Mouse (Mus musculus) MEL (cell line): Measurements from ENCODE around the gene Slc13a3. TPM values are rescaled to one million over a fixed set of nuclear protein-coding genes. Genes with fewer than 3 reads are reported as not detected.

Experiments
- DNase-seq: peaks from one replicate; pipeline ENCODE4 v3.0.0; 2011; ENCODE audit warnings: low read depth, low spot score
- H3K27ac ChIP-seq: 2 replicates; pipeline ENCODE4 v1.5.1; 2012; ENCODE audit warnings: low read depth, mild to moderate bottlenecking, control low read depth, low read length, moderate library complexity; ENCODE audit not compliant: control insufficient read depth
- H3K27me3 ChIP-seq, 2 experiments: fragments of 150-350 bp in 1 of 2; sonication (generic) in 1 of 2; 2 replicates each; pipeline ENCODE4 v1.6.1; 2012; ENCODE audit warnings: low read length in 2 of 2, mild to moderate bottlenecking in 2 of 2, improper control_type of control experiment in 1 of 2, moderate library complexity in 1 of 2; ENCODE audit not compliant: insufficient read depth in 2 of 2, control insufficient read depth in 1 of 2
- H3K36me3 ChIP-seq, 2 experiments: 2 replicates each; pipeline ENCODE4 v1.6.1; 2012 to 2014; ENCODE audit warnings: low read length in 2 of 2, improper control_type of control experiment in 1 of 2, inconsistent platforms in 1 of 2, mild to moderate bottlenecking in 1 of 2; ENCODE audit not compliant: insufficient read depth in 2 of 2, control insufficient read depth in 1 of 2
- H3K4me1 ChIP-seq, 2 experiments: fragments of 150-350 bp in 1 of 2; sonication (generic) in 1 of 2; 2 replicates each; pipeline ENCODE4 v1.6.1; 2012; ENCODE audit warnings: low read length in 2 of 2, improper control_type of control experiment in 1 of 2, mild to moderate bottlenecking in 1 of 2; ENCODE audit not compliant: insufficient read depth in 2 of 2, control insufficient read depth in 1 of 2
- H3K4me3 ChIP-seq, 2 experiments: fragments of 150-350 bp in 1 of 2; sonication (generic) in 1 of 2; 2 replicates each; pipeline ENCODE4 v1.5.1; 2012; ENCODE audit warnings: low read depth in 2 of 2, low read length in 2 of 2, mild to moderate bottlenecking in 2 of 2, moderate library complexity in 2 of 2, control low read depth in 1 of 2, improper control_type of control experiment in 1 of 2; ENCODE audit not compliant: control insufficient read depth in 1 of 2, insufficient read depth in 1 of 2
- H3K79me2 ChIP-seq: 2 replicates; pipeline ENCODE4 v1.6.1; 2012; ENCODE audit warnings: mild to moderate bottlenecking, low read length, moderate library complexity; ENCODE audit not compliant: control insufficient read depth, poor library complexity, insufficient read depth
- H3K9ac ChIP-seq: 2 replicates; pipeline ENCODE4 v1.6.1; 2012; ENCODE audit warnings: low read depth, mild to moderate bottlenecking, control low read depth, low read length, moderate library complexity; ENCODE audit not compliant: control insufficient read depth, poor library complexity, severe bottlenecking
- H3K9me3 ChIP-seq: fragments of 150-350 bp; sonication (generic); replicated peaks from 2 replicates; pipeline ENCODE4 v1.6.1; 2012; ENCODE audit warnings: mild to moderate bottlenecking, low read length, improper control_type of control experiment, moderate library complexity; ENCODE audit not compliant: insufficient read depth
- BHLHE40 ChIP-seq: IDR thresholded peaks from 2 replicates; pipeline ENCODE4 v1.6.1; 2012; ENCODE audit warnings: low read depth, mild to moderate bottlenecking, inconsistent platforms, low read length, improper control_type of control experiment, borderline replicate concordance
- CHD1 ChIP-seq: IDR thresholded peaks from 2 replicates; pipeline ENCODE4 v1.6.1; 2012; ENCODE audit warnings: low read depth, mild to moderate bottlenecking, inconsistent platforms, low read length, improper control_type of control experiment
- CHD2 ChIP-seq: IDR thresholded peaks from 2 replicates; pipeline ENCODE4 v1.6.1; 2011; ENCODE audit warnings: low read length, improper control_type of control experiment
- ELF1 ChIP-seq: IDR thresholded peaks from 2 replicates; pipeline ENCODE4 v1.6.1; 2014; ENCODE audit warnings: low read depth, mild to moderate bottlenecking, inconsistent platforms, low read length, improper control_type of control experiment, moderate library complexity
- EP300 ChIP-seq, 2 experiments: IDR thresholded peaks; 2 replicates each; pipeline ENCODE4 v1.6.1; 2011; ENCODE audit warnings: improper control_type of control experiment in 2 of 2, low read length in 2 of 2, low read depth in 1 of 2, mild to moderate bottlenecking in 1 of 2
- ETS1 ChIP-seq: IDR thresholded peaks from 2 replicates; pipeline ENCODE4 v1.6.1; 2012; ENCODE audit warnings: low read depth, mild to moderate bottlenecking, inconsistent platforms, low read length, improper control_type of control experiment, moderate library complexity
- GABPA ChIP-seq: IDR thresholded peaks from 2 replicates; pipeline ENCODE4 v1.6.1; 2012; ENCODE audit warnings: low read depth, mild to moderate bottlenecking, inconsistent platforms, low read length, improper control_type of control experiment, moderate library complexity
- GATA1 ChIP-seq: IDR thresholded peaks from 2 replicates; pipeline ENCODE4 v1.6.1; 2011; ENCODE audit warnings: low read depth, low read length, improper control_type of control experiment
- JUND ChIP-seq: IDR thresholded peaks from 2 replicates; pipeline ENCODE4 v1.6.1; 2011; ENCODE audit warnings: low read depth, mild to moderate bottlenecking, improper control_type of control experiment, low read length
- KAT2A ChIP-seq: conservative IDR thresholded peaks from 2 replicates; pipeline ENCODE4 v1.6.1; 2012; ENCODE audit warnings: low read depth, low read length, improper control_type of control experiment, inconsistent platforms
- MAFK ChIP-seq: IDR thresholded peaks from 2 replicates; pipeline ENCODE4 v1.6.1; 2011; ENCODE audit warnings: low read depth, mild to moderate bottlenecking, low read length, improper control_type of control experiment, borderline replicate concordance
- MAZ ChIP-seq: IDR thresholded peaks from 2 replicates; pipeline ENCODE4 v1.6.1; 2012; ENCODE audit warnings: low read depth, mild to moderate bottlenecking, inconsistent platforms, low read length, improper control_type of control experiment
- MEF2A ChIP-seq: IDR thresholded peaks from 2 replicates; pipeline ENCODE4 v1.6.1; 2014; ENCODE audit warnings: low read depth, mild to moderate bottlenecking, inconsistent platforms, low read length, improper control_type of control experiment; ENCODE audit not compliant: poor library complexity, insufficient replicate concordance, severe bottlenecking; ENCODE audit errors: extremely low read depth
- MXI1 ChIP-seq: IDR thresholded peaks from 2 replicates; pipeline ENCODE4 v1.6.1; 2011; ENCODE audit warnings: mild to moderate bottlenecking, low read depth, low read length, improper control_type of control experiment
- MYB ChIP-seq: IDR thresholded peaks from 2 replicates; pipeline ENCODE4 v1.6.1; 2011; ENCODE audit warnings: mild to moderate bottlenecking, low read depth, low read length, improper control_type of control experiment
- MYC ChIP-seq: IDR thresholded peaks from 2 replicates; pipeline ENCODE4 v1.6.1; 2011; ENCODE audit warnings: low read depth, mild to moderate bottlenecking, low read length, improper control_type of control experiment, moderate library complexity
- NELFE ChIP-seq: IDR thresholded peaks from 2 replicates; pipeline ENCODE4 v1.6.1; 2011; ENCODE audit warnings: low read depth, low read length, improper control_type of control experiment
- NRF1 ChIP-seq: IDR thresholded peaks from 2 replicates; pipeline ENCODE4 v1.6.1; 2014; ENCODE audit warnings: low read depth, mild to moderate bottlenecking, inconsistent platforms, low read length, improper control_type of control experiment, moderate library complexity; ENCODE audit not compliant: poor library complexity, insufficient read depth, severe bottlenecking
- RAD21 ChIP-seq: IDR thresholded peaks from 2 replicates; pipeline ENCODE4 v1.6.1; 2011; ENCODE audit warnings: mild to moderate bottlenecking, low read depth, low read length, improper control_type of control experiment
- RCOR1 ChIP-seq: IDR thresholded peaks from 2 replicates; pipeline ENCODE4 v1.6.1; 2012; ENCODE audit warnings: low read depth, mild to moderate bottlenecking, inconsistent platforms, low read length, improper control_type of control experiment
- SIN3A ChIP-seq: IDR thresholded peaks from 2 replicates; pipeline ENCODE4 v1.6.1; 2012; ENCODE audit warnings: low read length, improper control_type of control experiment, inconsistent platforms
- TCF12 ChIP-seq: IDR thresholded peaks from 2 replicates; pipeline ENCODE4 v1.6.1; 2014; ENCODE audit warnings: low read depth, mild to moderate bottlenecking, inconsistent platforms, low read length, improper control_type of control experiment, moderate library complexity
- USF1 ChIP-seq: IDR thresholded peaks from 2 replicates; pipeline ENCODE4 v1.6.1; 2014; ENCODE audit warnings: low read depth, mild to moderate bottlenecking, inconsistent platforms, low read length, improper control_type of control experiment, moderate library complexity
- USF2 ChIP-seq, 2 experiments: IDR thresholded peaks; 2 replicates each; pipeline ENCODE4 v1.6.1; 2011 to 2012; ENCODE audit warnings: improper control_type of control experiment in 2 of 2, low read length in 2 of 2, borderline replicate concordance in 1 of 2, inconsistent platforms in 1 of 2, low read depth in 1 of 2, mild to moderate bottlenecking in 1 of 2; ENCODE audit not compliant: insufficient read depth in 1 of 2
- ZC3H11A ChIP-seq: IDR thresholded peaks from 2 replicates; pipeline ENCODE4 v1.6.1; 2012; ENCODE audit warnings: low read depth, mild to moderate bottlenecking, inconsistent platforms, low read length, improper control_type of control experiment
- ZKSCAN1 ChIP-seq: IDR thresholded peaks from 2 replicates; pipeline ENCODE4 v1.6.1; 2012; ENCODE audit warnings: low read depth, mild to moderate bottlenecking, inconsistent platforms, low read length, improper control_type of control experiment, moderate library complexity
- ZMIZ1 ChIP-seq: IDR thresholded peaks from 2 replicates; pipeline ENCODE4 v1.6.1; 2012; ENCODE audit warnings: low read depth, mild to moderate bottlenecking, inconsistent platforms, low read length, improper control_type of control experiment, moderate library complexity
- ZNF384 ChIP-seq: IDR thresholded peaks from 2 replicates; pipeline ENCODE4 v1.6.1; 2012; ENCODE audit warnings: low read depth, mild to moderate bottlenecking, inconsistent platforms, low read length, improper control_type of control experiment
- polyA plus RNA-seq, 2 experiments: library from polyadenylated mRNA; stranded (reverse) in 1 of 2; unstranded in 1 of 2; fragments of >175 nt in 1 of 2; fragments of >200 nt in 1 of 2; gene quantifications; 2 replicates each; pipeline versions ENCODE4 v1.2.1 to v1.2.4; 2012; ENCODE audit warnings: low replicate concordance in 2 of 2, low read depth in 1 of 2; ENCODE audit not compliant: insufficient read length in 2 of 2, insufficient read depth in 1 of 2, missing spikeins in 1 of 2
- total RNA-seq: library from RNA; depleted of rRNA; stranded (reverse); fragments of 300-350 nt; gene quantifications from 2 replicates; pipeline ENCODE4 v1.2.3, GENCODE M21; 2012

The Slc13a3 gene
- total and polyA plus RNA-seq, 3 experiments: not detected

DNA sequence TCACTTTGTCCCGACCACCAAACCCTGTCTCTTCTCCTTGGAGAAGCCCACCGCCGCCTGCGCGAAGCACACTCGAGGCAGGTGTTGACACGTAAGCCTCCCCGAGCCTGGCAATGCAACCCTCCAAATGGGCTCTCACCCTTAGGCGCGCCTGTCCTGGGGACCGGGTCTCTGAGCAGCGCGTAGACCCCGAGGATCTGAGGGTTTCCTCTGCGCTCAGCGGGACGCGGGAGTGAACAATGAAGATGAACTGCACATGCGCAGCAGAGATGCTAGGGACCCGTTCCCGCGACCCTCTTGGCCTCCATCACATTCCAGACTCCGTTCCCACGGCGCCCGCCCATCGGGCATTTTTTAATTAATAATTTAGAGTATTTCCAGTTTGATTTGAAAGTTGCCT lies 104.5 kb downstream of the Slc13a3 start, which contains the start of gene Zfp663:
Gene Zfp663, minus strand, starts transcription at position 234 of the 400 bp plus-strand sequence.
- H3K4me1 ChIP-seq: peaks cover 2 to 17% of the 10 kb centered on the region in 2 experiments
- no peak for TF ChIP-seq GATA1
- TF ChIP-seq NELFE: no peak
- TF ChIP-seq MXI1: no peak
- TF ChIP-seq TCF12: no peak
- no peak for TF ChIP-seq JUND
- no peak for TF ChIP-seq ZMIZ1
- no peak for TF ChIP-seq EP300 (IDR thresholded peaks at IDR 0.05; ENCODE audit: low read depth in 1 of 2, low read length in 2 of 2)
- no peak for TF ChIP-seq CHD1
- TF ChIP-seq ZKSCAN1: no peak
- no peak for TF ChIP-seq GABPA
- TF ChIP-seq RAD21: no peak
- no peak for TF ChIP-seq BHLHE40
- no peak for TF ChIP-seq NRF1
- TF ChIP-seq MAZ: no peak
- TF ChIP-seq RCOR1: no peak
- no peak for TF ChIP-seq ETS1
- no peak for TF ChIP-seq CHD2
- TF ChIP-seq USF1: no peak
- no peak for TF ChIP-seq MYC
- no peak for TF ChIP-seq MAFK
- peak within 1 kb of the TSS; percentile 33 for H3K9ac ChIP-seq
- H3K27ac ChIP-seq: peak within 1 kb of the TSS; percentile 41
- peaks cover 0 to 8% of the 10 kb centered on the region in 2 experiments; a peak in 2 of 4 replicates for H3K36me3 ChIP-seq
- DNase-seq: no peak
- peak within 1 kb of the TSS; percentile 41 to 62 for H3K4me3 ChIP-seq
- H3K79me2 ChIP-seq: no peaks in the 10 kb centered on the region
- H3K27me3 ChIP-seq: no peaks in the 10 kb centered on the region
- H3K9me3 ChIP-seq: no peaks in the 10 kb centered on the region

DNA sequence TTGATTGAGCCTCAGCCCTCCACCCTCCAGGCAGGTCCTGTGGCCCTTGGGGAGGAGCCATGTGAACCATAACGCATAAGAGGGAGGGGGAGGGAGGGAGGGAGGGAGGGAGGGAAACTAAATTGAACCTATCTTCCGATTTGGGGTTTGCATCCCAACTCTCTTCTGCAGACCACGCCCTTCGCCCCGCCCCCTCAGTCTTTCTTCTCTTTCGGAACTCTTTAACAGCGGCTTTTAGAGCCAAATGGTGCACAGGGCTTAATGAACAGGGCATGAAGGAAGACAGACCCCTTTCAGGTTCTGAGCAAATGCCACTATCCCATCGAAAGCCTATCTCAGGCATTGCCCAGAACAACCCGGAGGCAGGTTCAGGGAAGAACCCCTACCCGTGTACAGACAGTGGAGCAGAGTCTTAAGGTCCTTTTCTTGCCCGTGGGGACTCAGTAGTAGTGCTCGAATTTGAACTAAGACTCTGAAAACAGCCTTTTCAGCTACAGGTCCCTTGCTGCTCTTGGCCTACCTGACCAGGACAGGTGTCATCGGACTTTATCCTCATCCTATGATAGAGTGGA lies 105.1 kb downstream of the Slc13a3 start:
- TF ChIP-seq KAT2A: no peak
- no peak for TF ChIP-seq CHD1
- TF ChIP-seq ZNF384: no peak
- no peak for TF ChIP-seq MEF2A
- no peak for TF ChIP-seq ZKSCAN1
- no peak for TF ChIP-seq MAZ
- no peak for TF ChIP-seq CHD2
- no peak for TF ChIP-seq ZC3H11A
- TF ChIP-seq USF2 (IDR thresholded peaks at IDR 0.05; ENCODE audit: borderline replicate concordance in 1 of 2, insufficient read depth in 1 of 2, low read depth in 1 of 2, low read length in 2 of 2): no peak
- TF ChIP-seq SIN3A: no peak
- no peak for TF ChIP-seq MAFK
- TF ChIP-seq JUND: no peak
- TF ChIP-seq ELF1: no peak
- TF ChIP-seq MYB: no peak
- no peaks in the 10 kb centered on the region for H3K9me3 ChIP-seq
- H3K4me3 ChIP-seq: peak overlapping the region; percentile 41 to 62
- DNase-seq: peak; percentile 74
- H3K27ac ChIP-seq: no peak overlapping the region
- peak overlapping the region; percentile 33 for H3K9ac ChIP-seq
- no peaks in the 10 kb centered on the region for H3K79me2 ChIP-seq
- H3K36me3 ChIP-seq: peaks cover 0 to 8% of the 10 kb centered on the region in 2 experiments; a peak in 2 of 4 replicates
- H3K4me1 ChIP-seq: peaks cover 2 to 17% of the 10 kb centered on the region in 2 experiments
- H3K27me3 ChIP-seq: no peaks in the 10 kb centered on the region
